Comparison of ENCODE assay signal across 24 mouse cellular contexts in genomic region chr7:122280334-122280733, GRCm38 (mm10). TPM values are rescaled to one million over a fixed set of nuclear protein-coding genes. Genes with fewer than 3 reads are reported as not detected.
DNase-seq lines count a peak whose midpoint lies in the region; ATAC-seq and TF ChIP-seq lines count a peak whose summit lies in the region.
"Had no signal": no experiment of that assay in that cellular context is flagged by ENCODE, and none has a peak within 500 bp of the region (broad histone marks: within the 10 kb centered on the region; RNA-seq: fewer than 3 reads in every experiment).

No protein-coding gene starts in this region.

- TF ChIP-seq CTCF in heart, adult 2 months (IDR thresholded peaks at IDR 0.05), result no peak

- no peak for TF ChIP-seq EP300 in heart, adult 2 months (IDR thresholded peaks at IDR 0.05; ENCODE audit: insufficient read depth, low read depth, low read length)

- DNase-seq in heart, adult 11 months, result peak; percentile 44
- no peak for DNase-seq in heart, adult 2 months
- peak; percentile 65 for DNase-seq in 416B (ENCODE audit: low read depth)
- no peak for DNase-seq in layer of hippocampus, adult 9-10 months (ENCODE audit: low spot score)
- DNase-seq: adrenal gland, adult 8-10 months; adrenal gland, postnatal 14 days; adrenal gland, postnatal 36 days; cerebellum, adult 11-12 months; cerebellum, adult 2 months; cerebellum, adult 9-10 months; cerebellum, postnatal 10 days; cerebellum, postnatal 25 days; embryo, embryonic 11 days; forebrain, postnatal 0 days had no signal

- WGBS in heart, adult 2 months, result 40% methylated on average over 2 of the region's 2 CpGs

- peak; percentile 22 to 42; a peak in 2 of 4 replicates for ATAC-seq in hematopoietic stem cell, adult 5-6 weeks (replicated peaks in 1 of 2; ENCODE audit: insufficient read depth in 1 of 2, low FRiP score in 2 of 2, low TSS enrichment in 1 of 2, low read depth in 1 of 2, poor library complexity in 2 of 2, severe bottlenecking in 2 of 2)
- ATAC-seq: activated CD4-positive, CD25-positive, alpha-beta regulatory T cell, adult 4 months; forebrain, embryonic 13.5 days; forebrain, embryonic 15.5 days; forebrain, postnatal 0 days; Patski had no signal

- H3K36me3 ChIP-seq in heart, adult 2 months (ENCODE audit: control insufficient read depth, insufficient read depth, low read length), result no peaks in the 10 kb centered on the region
- H3K36me3 ChIP-seq: embryonic facial prominence, embryonic 13.5 days; embryonic facial prominence, embryonic 15.5 days; forebrain, embryonic 10.5 days; forebrain, embryonic 15.5 days; G1E had no signal

- intact Hi-C loops in heart, adult 2 months (cut with DNase I), result no loop called here

- TF ChIP-seq POLR2A in heart, adult 2 months (IDR thresholded peaks at IDR 0.05; ENCODE audit: insufficient read depth, low read depth, low read length), result no peak

- H3K9ac ChIP-seq in heart, adult 2 months (ENCODE audit: low read depth, low read length), result no peak overlapping the region
- H3K9ac ChIP-seq: embryonic facial prominence, embryonic 13.5 days; embryonic facial prominence, embryonic 15.5 days; forebrain, embryonic 13.5 days; forebrain, embryonic 15.5 days; forebrain, postnatal 0 days had no signal

- H3K4me3 ChIP-seq in heart, adult 2 months, result no peak overlapping the region
- H3K4me3 ChIP-seq: embryonic facial prominence, embryonic 13.5 days; embryonic facial prominence, embryonic 15.5 days; erythroblast, embryonic 14.5 days; forebrain, embryonic 10.5 days; forebrain, embryonic 13.5 days; forebrain, embryonic 15.5 days had no signal

- no peaks in the 10 kb centered on the region for H3K27me3 ChIP-seq in heart, adult 2 months (ENCODE audit: control insufficient read depth, insufficient read depth, low read length)
- H3K27me3 ChIP-seq: embryonic facial prominence, embryonic 15.5 days; forebrain, embryonic 13.5 days; forebrain, embryonic 15.5 days had no signal

- no peak overlapping the region for H3K27ac ChIP-seq in heart, adult 2 months
- H3K27ac ChIP-seq: embryonic facial prominence, embryonic 13.5 days; embryonic facial prominence, embryonic 15.5 days; forebrain, embryonic 10.5 days; forebrain, embryonic 13.5 days; forebrain, embryonic 15.5 days had no signal

- no peaks in the 10 kb centered on the region for H3K4me1 ChIP-seq in heart, adult 2 months (ENCODE audit: control insufficient read depth, insufficient read depth, low read length)
- H3K4me1 ChIP-seq: embryonic facial prominence, embryonic 13.5 days; embryonic facial prominence, embryonic 15.5 days; forebrain, embryonic 10.5 days; forebrain, embryonic 13.5 days had no signal

- H3K79me2 ChIP-seq in heart, adult 2 months (replicated peaks; ENCODE audit: control insufficient read depth, insufficient read depth, low read length), result no peaks in the 10 kb centered on the region

RNA-seq across cellular contexts. Expression of gene Prkcb, which starts 8.2 kb away (rescaled TPM):
- total RNA-seq in heart, adult 2 months (2021), result 1 to 10 TPM; 3.8 to 4.5 TPM
- polyA plus RNA-seq in heart, adult 2 months (2012; rRNA removed), result 3.6 and 4.5 TPM in 2 replicates
- total RNA-seq in hematopoietic stem cell, adult 5-6 weeks (2017), result 11.8 and 15.6 TPM in 2 replicates
- polyA plus RNA-seq: erythroblast, embryonic 14.5 days; G1E; Patski had no signal

Comparison
In these comparisons a context has a peak if more than half of its experiments do, and no peak if none do; other contexts are left out.
1. DNase-seq: peak in heart, adult 11 months (single experiment) and 416B (single experiment); none in heart, adult 2 months (0 of 2) and layer of hippocampus, adult 9-10 months (single experiment).